Mouse (Mus musculus) hindbrain, embryonic 12.5 days (tissue): Measurements from ENCODE around the gene Hoxb5. TPM values are rescaled to one million over a fixed set of nuclear protein-coding genes. Genes with fewer than 3 reads are reported as not detected.

Source experiments
- ATAC-seq: fragments of 200-750 bp; cut with Nextera tagmentation; 2 replicates; pipeline ENCODE4 v1.8.0; 2017; ENCODE audit warnings: moderate TSS enrichment; ENCODE audit not compliant: low FRiP score
- H3K27ac ChIP-seq: fragments of 300-500 bp; sonication (generic); 2 replicates; pipeline ENCODE4 v1.5.1; 2016; ENCODE audit warnings: mild to moderate bottlenecking
- H3K27me3 ChIP-seq: fragments of 300-500 bp; sonication (generic); 2 replicates; pipeline ENCODE4 v1.6.1; 2016; ENCODE audit warnings: mild to moderate bottlenecking
- H3K36me3 ChIP-seq: fragments of 300-500 bp; sonication (generic); 2 replicates; pipeline ENCODE4 v1.6.1; 2016; ENCODE audit warnings: mild to moderate bottlenecking
- H3K4me1 ChIP-seq: fragments of 300-500 bp; sonication (generic); 2 replicates; pipeline ENCODE4 v1.6.1; 2016
- H3K4me2 ChIP-seq: fragments of 300-500 bp; sonication (generic); replicated peaks from 2 replicates; pipeline ENCODE4 v1.6.1; 2016; ENCODE audit warnings: mild to moderate bottlenecking
- H3K4me3 ChIP-seq: fragments of 300-500 bp; sonication (generic); 2 replicates; pipeline ENCODE4 v1.5.1; 2016; ENCODE audit warnings: mild to moderate bottlenecking
- H3K9ac ChIP-seq: fragments of 300-500 bp; sonication (generic); 2 replicates; pipeline ENCODE4 v1.6.1; 2016; ENCODE audit warnings: mild to moderate bottlenecking, moderate library complexity
- H3K9me3 ChIP-seq: fragments of 300-500 bp; sonication (generic); replicated peaks from 2 replicates; pipeline ENCODE4 v1.6.1; 2016; ENCODE audit warnings: mild to moderate bottlenecking
- WGBS: fragments of 180-500 bp; shearing (Covaris S2); methylation state at CpG from one replicate; pipeline ENCODE4 v1.1.7; 2016; 5-methylcytosine and 5-hydroxymethylcytosine counted together
- polyA plus RNA-seq: library from polyadenylated mRNA; unstranded; fragments of >200 nt; fragmentation: Nextera tagmentation; extraction: Ambion mirVana; gene quantifications from 2 replicates; pipeline ENCODE4 v1.2.1, GENCODE M21; 2016

The Hoxb5 gene
- polyA plus RNA-seq, 1 experiment from 2014 or later, result 74.3 TPM

DNA sequence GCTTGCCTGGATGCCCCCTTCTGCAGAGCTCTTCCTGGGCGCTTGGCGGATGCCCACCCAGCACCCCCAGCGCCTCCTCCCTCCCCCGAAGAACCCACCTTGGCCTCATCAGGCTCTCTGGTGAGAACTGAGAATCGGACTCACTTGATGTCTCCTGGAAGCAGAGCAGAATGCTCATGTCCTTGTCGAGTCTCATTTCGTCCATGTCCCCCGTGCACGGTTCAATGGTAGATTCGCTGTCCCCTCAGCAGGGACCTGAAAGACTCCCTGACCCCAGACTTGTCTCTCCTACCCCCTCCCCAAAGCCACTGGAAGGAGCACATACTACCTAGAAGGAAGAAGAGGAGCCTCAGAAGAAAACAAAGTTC is 2.1 kb upstream of the Hoxb5 start:
- peaks cover 3% of the 10 kb centered on the region; the same call in 1 of the 2 replicates for H3K4me1 ChIP-seq
- H3K9ac ChIP-seq, result peak overlapping the region; percentile 64
- H3K9me3 ChIP-seq, result no peaks in the 10 kb centered on the region
- peak overlapping the region; percentile 62 for H3K4me2 ChIP-seq
- peak overlapping the region; percentile 36 for H3K4me3 ChIP-seq
- H3K36me3 ChIP-seq, result no peaks in the 10 kb centered on the region
- 2% methylated on average over 9 of the region's 10 CpGs for WGBS
- peak overlapping the region; percentile 66 for H3K27ac ChIP-seq
- no peak for ATAC-seq
- H3K27me3 ChIP-seq, result peaks cover 98% of the 10 kb centered on the region

DNA sequence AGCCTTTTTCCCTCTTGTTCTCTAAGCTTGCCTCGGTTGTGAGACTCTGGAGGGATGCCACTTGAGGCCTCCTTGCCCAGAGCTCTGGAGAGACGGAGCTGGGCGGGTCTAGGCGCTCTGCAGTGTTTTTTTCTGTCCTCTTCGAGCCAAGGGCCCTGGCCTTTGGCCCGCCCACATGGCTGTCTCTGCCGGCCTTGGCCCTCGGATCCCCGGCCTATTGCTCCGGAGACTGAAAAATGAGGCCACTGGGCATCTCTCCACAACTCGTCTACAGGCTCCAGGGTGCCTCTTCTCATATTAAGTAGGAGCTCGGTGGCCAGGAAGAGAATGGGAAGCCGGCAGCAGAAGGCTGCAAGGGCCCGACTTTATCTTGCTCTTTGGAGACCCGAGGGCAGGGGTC is 1.3 kb upstream of the Hoxb5 start:
- H3K4me2 ChIP-seq, result peak overlapping the region; percentile 62
- H3K4me3 ChIP-seq, result peak overlapping the region; percentile 36
- H3K36me3 ChIP-seq, result no peaks in the 10 kb centered on the region
- no peak for ATAC-seq
- WGBS, result under 1% methylated on average over 15 of the region's 15 CpGs
- peaks cover 98% of the 10 kb centered on the region for H3K27me3 ChIP-seq
- peaks cover 3% of the 10 kb centered on the region; the same call in 1 of the 2 replicates for H3K4me1 ChIP-seq
- no peaks in the 10 kb centered on the region for H3K9me3 ChIP-seq
- peak overlapping the region; percentile 6 for H3K9ac ChIP-seq
- H3K27ac ChIP-seq, result peak overlapping the region; percentile 57

GRCm38 (mm10) chr11:96302381-96303150 is 570 bp upstream of the Hoxb5 start:
- Histone ChIP-seq H3K4me2 (peak overlapping the region; percentile 62), H3K4me3 (peak overlapping the region; percentile 36), H3K27ac (peak overlapping the region; percentile 57; the same call in 1 of the 2 replicates), H3K36me3 (no peaks in the 10 kb centered on the region), H3K9ac (peak overlapping the region; percentile 6), H3K9me3 (no peaks in the 10 kb centered on the region), H3K4me1 (peaks cover 3% of the 10 kb centered on the region; the same call in 1 of the 2 replicates), H3K27me3 (peaks cover 98% of the 10 kb centered on the region)
- no peak for ATAC-seq
- 2% methylated on average over 23 of the region's 23 CpGs for WGBS

DNA sequence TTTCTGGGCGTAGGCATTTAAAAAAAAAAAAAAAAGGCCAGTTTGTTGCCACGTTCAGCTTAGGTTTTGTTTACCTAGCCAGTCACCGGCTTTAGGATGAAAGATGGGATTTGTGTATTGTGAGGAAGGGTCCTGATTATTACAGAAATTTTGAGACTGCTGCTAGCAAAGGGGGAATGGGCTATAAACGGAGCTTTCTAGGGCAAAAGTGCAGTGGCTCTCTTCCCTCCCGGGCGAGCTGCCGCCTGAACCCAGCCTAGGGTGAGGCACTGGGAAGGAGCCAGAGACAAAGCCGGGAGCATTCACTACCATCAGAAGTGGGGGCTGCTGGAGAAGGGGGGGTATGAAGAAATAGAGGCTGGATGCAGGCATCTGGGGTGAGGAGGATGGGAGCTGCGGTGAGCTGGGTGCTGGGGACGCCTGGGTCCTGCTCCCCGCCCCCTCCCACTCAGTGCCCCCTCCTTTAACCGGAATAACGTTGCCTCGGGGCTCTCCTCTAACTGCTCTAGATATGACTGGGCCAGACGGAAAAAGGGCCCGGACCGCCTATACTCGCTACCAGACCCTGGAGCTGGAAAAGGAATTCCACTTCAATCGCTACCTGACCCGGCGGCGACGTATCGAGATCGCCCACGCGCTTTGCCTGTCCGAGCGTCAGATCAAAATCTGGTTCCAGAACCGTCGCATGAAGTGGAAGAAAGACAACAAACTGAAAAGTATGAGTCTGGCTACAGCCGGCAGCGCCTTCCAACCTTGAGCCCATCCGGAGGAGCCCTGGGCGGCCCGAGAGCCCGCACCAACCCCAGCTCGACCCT is 1.5 kb downstream of the Hoxb5 start:
- WGBS, result 1% methylated on average over 38 of the region's 38 CpGs
- H3K4me2 ChIP-seq, result peak overlapping the region; percentile 62
- peaks cover 98% of the 10 kb centered on the region for H3K27me3 ChIP-seq
- no peak for ATAC-seq
- H3K4me3 ChIP-seq, result peak overlapping the region; percentile 36
- no peaks in the 10 kb centered on the region; the same call in 1 of the 2 replicates for H3K4me1 ChIP-seq
- no peaks in the 10 kb centered on the region for H3K36me3 ChIP-seq
- H3K9ac ChIP-seq, result peak overlapping the region; percentile 73
- H3K9me3 ChIP-seq, result no peaks in the 10 kb centered on the region
- H3K27ac ChIP-seq, result peak overlapping the region; percentile 90

- WGBS, result 19% methylated on average over 6 of the region's 6 CpGs
- Histone ChIP-seq H3K27ac (peak overlapping the region; percentile 90), H3K9me3 (no peaks in the 10 kb centered on the region), H3K4me3 (peak overlapping the region; percentile 36), H3K4me1 (no peaks in the 10 kb centered on the region; the same call in 1 of the 2 replicates), H3K36me3 (no peaks in the 10 kb centered on the region), H3K9ac (peak overlapping the region; percentile 73), H3K27me3 (peaks cover 97% of the 10 kb centered on the region), H3K4me2 (peak overlapping the region; percentile 62)
- no peak for ATAC-seq
These were observed 2.5 kb downstream of the Hoxb5 start for GRCm38 (mm10) chr11:96305505-96306182.

DNA sequence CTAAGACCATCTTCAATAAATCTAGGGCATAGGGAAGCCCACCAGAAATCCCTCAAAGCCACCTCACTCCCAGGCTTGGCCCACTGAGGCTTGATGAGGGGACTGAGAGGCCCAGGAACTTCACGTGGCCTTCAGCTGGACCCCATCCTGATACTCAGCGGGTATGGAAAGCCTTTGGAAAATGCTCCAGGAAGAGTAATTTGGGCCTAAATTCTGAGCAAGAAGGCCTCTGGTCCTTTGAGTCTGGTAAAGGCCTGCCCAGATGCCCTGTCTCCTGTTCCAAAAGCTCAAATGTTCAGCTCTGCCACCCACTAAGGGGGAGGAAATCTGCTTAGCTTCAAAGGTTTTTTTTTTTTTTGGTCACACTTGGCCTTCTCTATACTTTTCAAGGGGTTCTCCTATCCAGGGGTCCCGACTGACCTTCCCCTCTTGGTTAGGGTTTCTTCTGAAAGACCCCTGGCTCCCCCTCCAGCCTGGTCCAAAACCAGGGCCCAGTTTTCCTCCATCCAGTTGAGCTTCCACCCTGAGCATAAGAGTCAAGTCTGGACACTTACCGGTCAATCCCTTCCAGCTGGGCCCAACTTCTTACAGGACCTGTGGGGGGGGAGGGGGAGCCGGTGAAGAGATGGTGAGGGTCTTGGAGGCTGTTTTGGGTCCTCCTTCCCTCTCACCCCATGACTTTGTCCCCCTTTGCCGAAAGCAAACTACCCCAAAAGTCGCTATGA is 3.2 kb downstream of the Hoxb5 start:
- H3K9ac ChIP-seq, result peak overlapping the region; percentile 73
- no peaks in the 10 kb centered on the region for H3K9me3 ChIP-seq
- H3K4me2 ChIP-seq, result peak overlapping the region; percentile 62
- no peak for ATAC-seq
- peak overlapping the region; percentile 46 for H3K27ac ChIP-seq
- WGBS, result 7% methylated on average over 7 of the region's 7 CpGs
- H3K4me1 ChIP-seq, result no peaks in the 10 kb centered on the region; the same call in 1 of the 2 replicates
- peak overlapping the region; percentile 36 for H3K4me3 ChIP-seq
- no peaks in the 10 kb centered on the region for H3K36me3 ChIP-seq
- peaks cover 97% of the 10 kb centered on the region for H3K27me3 ChIP-seq

DNA sequence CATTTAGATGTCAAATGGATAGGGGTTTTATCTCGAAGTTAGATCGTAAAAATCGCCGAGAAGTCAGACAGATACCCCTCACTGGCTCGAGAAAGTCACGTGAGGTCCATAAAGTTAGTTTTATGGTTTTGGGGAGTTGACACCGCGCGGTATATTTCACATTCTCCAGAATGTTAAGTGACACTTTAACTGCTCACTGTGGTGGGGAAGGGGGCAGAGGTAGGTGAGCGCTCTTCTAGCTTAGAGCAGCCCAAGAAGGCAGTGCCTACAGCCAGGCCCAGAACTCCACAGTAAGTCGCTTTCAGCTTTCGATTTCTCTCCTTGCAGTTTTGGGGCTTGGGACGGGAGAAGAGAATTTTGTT is 3.8 kb downstream of the Hoxb5 start:
- H3K27me3 ChIP-seq, result peaks cover 97% of the 10 kb centered on the region
- WGBS, result 4% methylated on average over 13 of the region's 13 CpGs
- no peaks in the 10 kb centered on the region for H3K36me3 ChIP-seq
- peak overlapping the region; percentile 76; the same call in 1 of the 2 replicates for H3K27ac ChIP-seq
- ATAC-seq, result no peak
- peak overlapping the region; percentile 36 for H3K4me3 ChIP-seq
- H3K4me2 ChIP-seq, result peak overlapping the region; percentile 62
- no peaks in the 10 kb centered on the region; the same call in 1 of the 2 replicates for H3K4me1 ChIP-seq
- no peaks in the 10 kb centered on the region for H3K9me3 ChIP-seq
- H3K9ac ChIP-seq, result peak overlapping the region; percentile 29

DNA sequence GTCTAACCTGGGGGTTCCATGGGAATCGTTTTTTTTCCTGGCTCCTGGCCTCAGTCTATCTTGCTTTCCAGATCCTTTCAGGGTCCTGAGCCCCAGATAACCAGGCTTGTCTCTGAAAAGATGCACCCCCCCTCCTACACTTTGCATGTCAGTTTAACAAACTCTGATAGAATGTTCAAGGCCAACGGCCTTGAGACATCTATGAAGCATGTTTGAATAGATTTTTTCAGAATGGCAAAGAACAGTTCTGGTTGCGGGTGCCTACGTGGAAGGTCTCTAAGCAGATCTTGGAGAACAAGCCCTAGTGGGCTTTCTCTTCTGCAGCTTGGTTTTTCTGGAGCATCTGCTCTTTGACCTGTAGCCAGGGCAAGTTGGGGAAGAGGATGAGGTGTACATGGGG is 5.6 kb downstream of the Hoxb5 start:
- peak overlapping the region; percentile 76; the same call in 1 of the 2 replicates for H3K27ac ChIP-seq
- ATAC-seq, result no peak
- H3K9me3 ChIP-seq, result no peaks in the 10 kb centered on the region
- WGBS, result 10% methylated on average over 4 of the region's 4 CpGs
- H3K4me2 ChIP-seq, result peak overlapping the region; percentile 62
- H3K27me3 ChIP-seq, result peaks cover 97% of the 10 kb centered on the region
- peak overlapping the region; percentile 36 for H3K4me3 ChIP-seq
- no peaks in the 10 kb centered on the region for H3K36me3 ChIP-seq
- peak overlapping the region; percentile 53 for H3K9ac ChIP-seq
- H3K4me1 ChIP-seq, result no peaks in the 10 kb centered on the region; the same call in 1 of the 2 replicates

DNA sequence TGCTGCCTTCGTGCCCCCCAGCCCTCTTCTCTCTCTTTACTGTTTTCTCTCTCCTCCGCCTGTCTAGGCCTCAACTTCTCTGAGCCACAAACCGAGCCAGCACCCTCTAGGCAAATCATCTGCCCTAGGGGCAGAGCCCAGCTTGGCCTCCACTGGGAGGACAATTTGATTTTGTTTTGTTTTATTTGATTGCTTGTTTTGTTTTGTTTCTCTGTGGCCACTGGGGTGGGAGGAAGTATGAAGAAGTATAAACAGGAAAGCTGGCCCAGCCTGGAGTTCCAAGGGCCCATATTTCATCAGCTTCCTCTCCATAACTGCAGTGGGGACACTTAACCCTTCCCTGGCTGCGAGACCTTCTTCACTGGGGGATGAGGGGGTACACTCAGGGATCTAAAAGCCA is 6.2 kb downstream of the Hoxb5 start:
- H3K36me3 ChIP-seq, result no peaks in the 10 kb centered on the region
- H3K9ac ChIP-seq, result peak overlapping the region; percentile 53
- peak overlapping the region; percentile 36 for H3K4me3 ChIP-seq
- WGBS, result 9% methylated on average over 4 of the region's 4 CpGs
- H3K9me3 ChIP-seq, result no peaks in the 10 kb centered on the region
- peaks cover 99% of the 10 kb centered on the region for H3K27me3 ChIP-seq
- H3K4me1 ChIP-seq, result no peaks in the 10 kb centered on the region
- peak overlapping the region; percentile 76 for H3K27ac ChIP-seq
- ATAC-seq, result no peak
- H3K4me2 ChIP-seq, result peak overlapping the region; percentile 62

GRCm38 (mm10) chr11:96310183-96310938 is 7.2 kb downstream of the Hoxb5 start:
- Histone ChIP-seq H3K9ac (0 out of 2 replicates have a peak overlapping the region, but pooled peaks have one; percentile 36), H3K4me1 (no peaks in the 10 kb centered on the region)

DNA sequence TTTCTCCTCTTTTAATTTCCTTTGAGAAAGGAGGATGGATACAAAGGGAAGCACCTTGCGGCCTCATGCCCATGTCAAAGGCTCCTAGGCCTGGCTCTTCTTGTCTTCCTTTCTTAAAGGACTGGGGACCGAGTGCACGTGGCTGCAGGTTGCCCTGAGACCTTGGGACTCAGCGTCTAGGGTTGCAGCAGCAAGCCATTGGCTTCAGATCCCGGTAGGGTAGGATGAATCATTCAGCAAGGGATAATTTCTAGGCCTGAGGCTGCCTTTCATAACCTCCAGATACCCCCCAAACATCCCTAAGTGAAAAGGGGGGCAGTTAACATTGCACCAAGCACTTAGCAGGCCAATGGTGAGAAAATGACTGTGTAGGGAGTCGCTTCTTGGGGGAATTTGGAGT is 8.0 kb downstream of the Hoxb5 start:
- peaks cover 98% of the 10 kb centered on the region for H3K27me3 ChIP-seq
- H3K4me1 ChIP-seq, result no peaks in the 10 kb centered on the region
- H3K4me2 ChIP-seq, result peak overlapping the region; percentile 62
- WGBS, result 7% methylated on average over 6 of the region's 6 CpGs
- H3K9me3 ChIP-seq, result no peaks in the 10 kb centered on the region
- H3K4me3 ChIP-seq, result peak overlapping the region; percentile 35
- peak overlapping the region; percentile 88 for H3K27ac ChIP-seq
- H3K9ac ChIP-seq, result peak overlapping the region; percentile 36
- H3K36me3 ChIP-seq, result no peaks in the 10 kb centered on the region
- ATAC-seq, result no peak

More at GRCm38 (mm10) chr11:96310183-96310938, 7.2 kb downstream of the Hoxb5 start:
- no peaks in the 10 kb centered on the region for H3K9me3 ChIP-seq
- WGBS, result 3% methylated on average over 20 of the region's 20 CpGs
- peak overlapping the region; percentile 46 for H3K27ac ChIP-seq
- no peaks in the 10 kb centered on the region for H3K36me3 ChIP-seq
- H3K4me2 ChIP-seq, result peak overlapping the region; percentile 62
- ATAC-seq, result no peak
- H3K4me3 ChIP-seq, result peak overlapping the region; percentile 36
- H3K27me3 ChIP-seq, result peaks cover 98% of the 10 kb centered on the region
